Mouse (Mus musculus) ovary, postnatal 36 days (tissue): ENCODE measurements around the gene Trappc6b.

ENCODE experiments used
- DNase-seq: peaks from one replicate; pipeline ENCODE4 v3.0.0; 2022; ENCODE audit warnings: low spot score, mixed read lengths

The Trappc6b gene

GRCm38 (mm10) chr12:59055196-59055850, 5.9 kb downstream of the Trappc6b start:
- DNase-seq, result peak; percentile 24

DNA sequence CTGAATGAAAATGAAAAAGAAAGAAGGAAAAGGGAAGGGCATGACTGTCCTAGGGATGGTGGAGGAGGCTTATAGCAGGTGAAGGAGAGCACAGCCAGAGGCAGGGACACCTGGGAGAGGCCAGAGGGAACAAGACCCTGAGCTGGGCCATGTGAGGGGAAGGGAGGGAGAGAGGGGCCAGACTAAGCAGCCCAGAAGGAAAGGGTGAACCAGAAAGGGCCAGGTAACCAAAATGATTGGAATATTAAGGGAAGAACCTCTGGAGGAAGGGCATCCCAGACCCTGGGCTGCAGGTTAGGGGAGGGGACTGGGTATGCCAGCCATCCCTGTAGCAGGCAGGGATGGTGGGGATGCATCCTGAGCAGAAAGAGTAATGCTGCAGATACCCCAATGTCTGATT, 7.3 kb downstream of the Trappc6b start:
- no peak for DNase-seq

DNA sequence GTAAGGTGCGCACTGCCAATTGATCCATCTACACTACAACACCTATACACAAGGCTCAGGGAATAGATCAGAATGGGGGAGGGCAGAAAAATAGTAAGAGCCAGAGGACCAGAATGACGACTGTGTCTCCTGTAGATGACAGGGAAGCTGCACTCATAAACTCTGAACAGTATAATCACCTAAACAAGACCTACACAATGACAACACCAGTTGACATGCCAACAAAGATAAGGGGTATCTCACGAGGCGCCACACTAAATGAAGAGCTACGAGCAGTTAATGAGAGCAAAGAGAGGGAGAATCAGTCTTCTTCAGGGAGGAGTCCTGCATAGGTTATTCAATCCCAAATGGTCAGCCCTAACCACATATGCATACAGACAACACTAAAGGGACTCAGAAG, 8.1 kb downstream of the Trappc6b start:
- no peak for DNase-seq

DNA sequence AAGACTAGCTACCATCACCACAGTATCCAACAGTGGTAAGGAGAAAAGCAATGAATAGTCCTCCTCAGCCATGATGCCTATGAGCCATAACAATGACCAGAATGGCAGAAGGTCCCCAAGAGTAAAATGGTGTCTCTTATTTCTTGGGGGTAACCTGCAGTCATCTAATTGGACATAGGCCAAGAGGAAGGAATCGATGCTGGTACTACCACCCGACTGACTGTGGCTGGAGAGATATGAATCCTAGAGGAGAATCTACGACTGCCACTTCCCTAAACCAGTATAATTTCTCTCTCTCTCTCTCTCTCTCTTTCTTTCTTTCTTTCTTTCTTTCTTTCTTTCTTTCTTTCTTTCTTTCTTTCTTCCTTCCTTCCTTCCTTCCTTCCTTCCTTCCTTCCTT, 8.8 kb downstream of the Trappc6b start:
- no peak for DNase-seq

DNA sequence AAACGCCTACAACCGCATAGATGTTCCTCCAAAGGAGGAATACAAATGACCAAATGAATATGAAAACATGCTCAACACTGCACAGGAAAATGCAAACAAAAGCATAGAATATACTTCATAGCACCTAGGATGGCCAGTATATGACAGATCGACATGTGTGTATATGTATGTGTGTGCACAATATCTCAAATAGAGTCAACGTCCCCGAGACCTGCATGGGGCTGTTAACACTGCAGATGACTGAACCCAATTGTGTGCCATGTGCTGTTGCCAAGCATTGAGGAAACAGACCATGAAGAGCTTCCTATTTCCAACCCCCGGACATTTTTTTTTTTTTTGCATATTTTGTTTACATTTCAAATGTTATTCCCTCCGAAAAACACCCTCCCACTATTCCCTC, 20.4 kb downstream of the Trappc6b start:
- DNase-seq, result no peak

DNA sequence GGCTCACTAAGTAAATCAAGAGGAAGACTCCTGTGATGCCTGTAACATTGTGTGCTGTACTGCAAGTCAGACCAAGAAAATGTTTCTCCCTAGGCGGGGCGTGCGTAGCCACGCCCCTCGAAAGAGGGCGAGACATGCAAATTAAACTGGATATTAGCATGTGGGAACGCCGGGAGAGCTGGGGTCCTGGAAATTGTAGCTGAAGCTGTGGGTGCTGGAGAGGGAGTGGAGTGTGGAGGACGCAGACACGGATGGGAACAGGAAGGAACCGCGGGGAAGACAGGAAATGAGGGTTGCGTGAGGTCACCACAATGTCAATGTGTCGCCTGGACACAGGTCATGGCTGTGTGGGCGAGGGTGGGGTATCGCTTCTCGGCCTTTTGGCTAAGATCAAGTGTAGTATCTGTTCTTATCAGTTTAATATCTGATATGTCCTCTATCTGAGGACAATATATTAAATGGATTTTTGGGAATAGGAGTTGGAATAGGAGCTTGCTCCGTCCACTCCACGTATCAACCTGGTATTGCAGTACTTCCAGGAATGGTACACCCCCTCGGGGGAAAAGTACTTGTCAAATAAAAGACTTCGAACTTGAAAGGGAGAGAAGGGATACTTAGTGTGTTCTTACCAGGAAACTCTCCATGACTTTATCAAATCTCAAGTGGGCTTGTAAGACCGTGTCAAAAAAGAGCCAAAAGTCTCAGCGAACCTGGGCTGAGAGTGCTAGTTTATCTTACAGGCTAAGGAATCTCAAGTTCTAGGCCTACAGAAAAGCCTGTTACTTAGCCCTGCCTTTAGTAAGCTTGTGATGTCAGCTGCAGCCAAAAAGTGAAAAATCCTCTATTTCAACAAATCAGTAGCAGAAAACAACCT, 21.1 kb downstream of the Trappc6b start:
- DNase-seq, result peak; percentile 44

DNA sequence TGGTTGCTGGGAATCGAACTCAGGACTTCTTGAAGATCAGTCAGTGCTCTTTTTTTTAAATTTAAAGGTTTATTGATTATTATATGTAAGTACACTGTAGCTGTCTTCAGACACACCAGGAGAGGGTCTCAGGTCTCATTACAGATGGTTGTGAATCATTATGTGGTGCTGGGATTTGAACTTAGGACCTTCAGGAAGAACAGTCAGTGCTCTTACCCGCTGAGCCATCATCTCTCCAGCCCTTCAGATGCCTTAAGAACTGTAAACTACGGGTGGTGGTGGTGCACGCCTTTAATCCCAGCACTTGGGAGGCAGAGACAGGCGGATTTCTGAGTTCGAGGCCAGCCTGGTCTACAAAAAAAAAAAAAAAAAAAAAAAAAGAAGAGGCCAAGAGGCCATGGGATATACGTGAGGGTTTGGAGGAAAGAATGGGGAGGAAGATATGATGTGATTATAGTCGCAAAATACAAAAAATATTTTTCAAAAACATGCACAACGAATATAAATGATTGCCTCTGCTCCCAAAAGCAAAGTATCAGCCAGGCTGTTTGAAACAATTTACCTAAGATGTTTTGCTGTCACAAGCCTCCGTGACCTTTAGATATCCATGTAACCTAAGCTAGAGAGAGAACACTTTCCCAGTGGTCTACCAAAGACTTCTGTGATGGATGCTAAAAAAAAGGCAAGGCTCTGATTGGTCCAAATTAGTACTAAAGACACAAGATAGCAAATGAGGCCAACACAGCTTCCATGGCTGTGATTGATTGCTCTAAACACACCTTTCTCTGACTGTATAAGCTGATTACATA, 21.9 kb downstream of the Trappc6b start:
- DNase-seq, result no peak

DNA sequence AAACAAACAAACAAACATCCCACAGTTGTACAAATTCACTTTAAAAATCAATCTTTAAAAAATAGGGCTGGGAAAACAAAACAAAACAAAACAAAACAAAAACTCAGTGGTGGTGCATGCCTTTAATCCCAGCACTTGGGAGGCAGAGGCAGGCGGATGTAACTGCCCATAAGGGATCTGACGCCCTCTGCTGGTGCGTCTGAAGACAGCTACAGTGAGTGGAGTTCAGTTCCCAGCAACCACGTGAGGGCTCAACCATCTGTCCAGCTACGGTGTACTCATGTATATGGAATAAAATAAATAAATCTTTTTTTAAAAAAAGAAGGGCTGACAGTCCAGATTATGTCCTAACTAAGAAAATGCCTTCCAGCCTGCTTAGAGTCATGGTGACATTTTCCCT, 29.2 kb downstream of the Trappc6b start:
- no peak for DNase-seq

DNA sequence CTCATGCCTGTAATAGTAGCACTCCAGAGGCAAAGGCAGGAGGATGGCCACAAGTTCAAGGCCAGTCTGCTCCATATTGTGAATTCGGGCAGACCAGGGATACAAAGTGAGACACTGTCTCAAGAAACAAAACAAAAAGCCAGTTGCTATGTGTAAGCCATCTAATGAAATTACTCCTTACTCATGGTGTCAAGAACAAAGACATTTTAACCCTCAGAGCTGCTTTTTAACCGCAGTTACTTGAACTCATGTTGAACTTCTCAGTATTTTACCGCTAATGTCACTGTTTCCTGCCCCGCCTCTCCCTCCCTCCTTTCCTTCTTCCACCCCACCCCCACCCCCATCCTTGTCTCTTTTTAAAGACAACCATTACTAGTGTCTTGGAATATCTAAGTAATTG, 40.0 kb downstream of the Trappc6b start:
- no peak for DNase-seq

- no peak for DNase-seq
Observed at GRCm38 (mm10) chr12:59019891-59020290, 41.4 kb downstream of the Trappc6b start.

DNA sequence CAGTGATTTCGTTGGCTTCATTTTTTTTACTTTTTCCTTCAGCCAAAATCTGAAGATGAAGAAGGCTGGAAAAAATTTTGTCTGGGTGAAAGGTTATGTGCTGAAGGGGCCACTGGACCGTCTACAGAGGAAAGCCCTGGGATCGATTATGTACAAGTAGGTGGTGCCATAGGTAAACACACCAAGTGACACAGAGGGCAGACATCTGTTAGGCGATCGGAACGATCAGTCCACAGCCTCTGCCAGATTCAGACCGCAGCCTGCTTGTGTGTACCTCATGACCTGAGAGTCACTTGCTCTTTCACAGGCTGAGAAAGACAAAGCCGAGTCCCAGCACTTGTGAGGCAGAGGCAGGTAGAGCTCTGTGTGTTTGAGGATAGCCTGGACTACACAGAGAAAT, 43.3 kb downstream of the Trappc6b start:
- no peak for DNase-seq

DNA sequence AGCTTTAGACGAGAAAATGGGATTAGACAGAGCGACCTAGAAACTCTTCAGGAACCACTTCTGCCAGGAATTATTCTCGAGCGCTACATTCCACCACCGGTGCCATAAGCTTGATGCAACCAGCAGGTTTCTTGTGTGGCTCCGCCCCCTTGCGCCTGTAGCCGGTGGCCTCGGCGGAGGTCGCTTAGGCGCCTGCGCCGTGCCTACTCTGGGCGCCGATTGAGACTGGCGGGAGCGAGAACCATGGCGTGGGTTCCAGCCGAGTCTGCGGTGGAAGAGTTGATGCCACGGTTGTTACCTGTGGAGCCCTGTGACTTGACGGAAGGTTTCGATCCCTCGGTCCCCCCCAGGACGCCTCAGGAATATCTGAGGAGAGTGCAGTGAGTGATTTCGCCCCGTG, 48.0 kb downstream of the Trappc6b start, which contains the start of gene Gemin2:
Gene Gemin2, plus strand, starts transcription at position 160 of the 400 bp plus-strand sequence.
- DNase-seq, result peak; percentile 90

GRCm38 (mm10) chr12:59012710-59013091, 48.6 kb downstream of the Trappc6b start:
- no peak for DNase-seq

GRCm38 (mm10) chr12:59011844-59012709, 49.2 kb downstream of the Trappc6b start, which contains the start of gene Sec23a:
TSS of gene Sec23a (minus strand) at chr12:59012017.
- peak; percentile 99 for DNase-seq

DNA sequence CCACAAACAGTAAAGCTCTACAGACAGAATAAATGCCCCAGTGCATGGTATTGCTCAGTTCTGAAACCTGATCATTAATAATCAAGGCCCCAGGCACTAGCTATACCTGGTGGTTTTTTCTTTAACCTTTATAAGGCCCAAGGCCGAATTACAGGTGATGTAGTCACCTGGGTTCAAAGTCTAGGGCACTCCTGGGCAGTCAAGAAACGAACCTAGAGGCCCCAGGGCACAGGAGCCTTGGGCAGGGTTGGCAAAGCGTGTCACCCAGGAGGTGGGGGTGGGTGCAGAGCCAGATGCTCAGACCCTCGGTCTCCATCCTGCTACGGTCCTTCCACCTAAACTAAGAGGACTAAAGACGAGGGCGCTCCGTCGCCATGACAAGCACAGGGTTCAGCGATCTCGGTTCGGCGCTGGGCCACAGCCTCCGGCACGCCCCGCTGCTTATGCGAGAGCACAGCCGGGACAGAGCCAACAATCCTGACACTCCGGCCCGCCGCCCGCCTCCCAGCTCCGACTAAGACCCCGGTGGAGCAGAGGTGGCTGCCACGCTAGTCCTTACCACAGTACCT, 49.9 kb downstream of the Trappc6b start:
- no peak for DNase-seq

DNA sequence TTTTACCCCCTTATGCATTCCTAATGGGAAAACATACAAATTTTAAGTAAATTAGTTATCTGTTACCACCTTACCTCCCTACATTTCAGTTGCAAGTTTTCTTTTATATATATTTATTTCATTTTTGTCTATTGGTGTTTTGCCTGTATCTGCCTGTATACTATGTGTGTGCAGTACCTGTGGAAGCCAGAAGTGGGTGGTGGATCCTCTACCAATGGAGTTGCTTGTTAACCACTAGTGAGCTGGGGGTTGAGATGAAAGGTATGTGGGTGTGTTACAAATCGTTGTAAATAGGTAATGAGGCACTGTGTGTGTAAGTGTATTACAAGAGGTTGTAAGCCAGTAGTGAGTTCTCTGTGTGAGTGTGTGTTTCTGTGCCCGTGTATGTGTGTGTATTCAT, 50.8 kb downstream of the Trappc6b start:
- no peak for DNase-seq
